Mouse (Mus musculus): Measurements from ENCODE around the gene Sec13. TPM values are rescaled to one million over a fixed set of nuclear protein-coding genes. Genes with fewer than 3 reads are reported as not detected.
"Not testable (repeated sequence)": the region's sequence is repeated elsewhere in the genome, so short reads cannot be mapped to it uniquely, and the experiment has no call there.

Gene Sec13
- polyA plus RNA-seq, 1 experiment from 2014 or later = 229 TPM

GRCm38 (mm10) chr6:113741425-113741824, 882 bp upstream of the Sec13 start:
- Histone ChIP-seq H3K9ac (replicated peaks) (no peak overlapping the region), H3K9me3 (no peaks in the 10 kb centered on the region), H3K4me2 (replicated peaks) (no peak overlapping the region), H3K4me1 (replicated peaks) (peaks cover 11% of the 10 kb centered on the region), H3K36me3 (peaks cover 11% of the 10 kb centered on the region), H3K27me3 (peaks cover 10% of the 10 kb centered on the region), H3K4me3 (replicated peaks) (no peak overlapping the region), H3K27ac (no peak overlapping the region)
- 61% methylated on average over 2 of the region's 2 CpGs for WGBS
- no peak for ATAC-seq

DNA sequence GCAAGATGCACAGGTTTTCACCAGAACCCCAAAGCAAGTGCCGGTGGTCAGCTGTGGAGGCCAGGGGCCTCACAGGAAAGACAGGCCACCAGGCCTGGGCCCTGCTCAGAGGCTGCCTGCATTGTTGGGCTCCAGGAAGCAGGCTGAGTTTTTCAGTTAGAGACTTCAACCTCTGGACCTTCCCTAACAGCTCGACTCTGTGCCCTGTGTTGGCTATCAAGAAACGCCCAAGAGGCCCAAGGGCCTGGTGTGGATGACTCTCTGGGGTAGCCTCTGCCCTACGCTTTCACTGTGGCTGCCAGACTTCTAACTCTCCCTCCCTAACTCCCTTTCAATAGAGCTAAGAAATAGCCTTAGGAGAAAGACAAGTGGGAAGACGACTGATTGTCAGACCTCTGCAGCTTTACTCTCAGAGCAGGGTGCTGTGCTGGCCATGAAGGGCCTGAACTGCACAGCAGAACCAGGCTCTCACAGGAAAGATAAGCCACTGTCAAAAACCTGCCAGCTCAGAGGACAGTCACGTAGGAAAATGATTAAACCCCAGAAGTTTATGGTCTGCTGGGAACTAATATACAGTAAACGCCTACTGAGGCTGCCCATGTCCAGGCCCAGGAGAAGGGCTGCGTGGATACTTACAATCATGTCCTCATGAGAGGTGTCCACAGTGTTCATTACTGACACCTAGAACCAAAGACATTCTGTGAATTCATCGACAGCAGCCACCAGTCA, 3.1 kb downstream of the Sec13 start:
- Histone ChIP-seq H3K27me3 (no peaks in the 10 kb centered on the region), H3K27ac (no peak overlapping the region), H3K4me3 (replicated peaks) (no peak overlapping the region), H3K4me2 (replicated peaks) (no peak overlapping the region), H3K9me3 (no peaks in the 10 kb centered on the region), H3K4me1 (replicated peaks) (peaks cover 11% of the 10 kb centered on the region), H3K9ac (replicated peaks) (no peak overlapping the region), H3K36me3 (peaks cover 47% of the 10 kb centered on the region)
- ATAC-seq = no peak
- 93% methylated on average over 9 of the region's 9 CpGs for WGBS

- H3K36me3 ChIP-seq = peaks cover 96% of the 10 kb centered on the region
- WGBS = 92% methylated on average over 3 of the region's 3 CpGs
These were observed 9.2 kb downstream of the Sec13 start for GRCm38 (mm10) chr6:113731296-113731695.

GRCm38 (mm10) chr6:113728181-113728580, 12.4 kb downstream of the Sec13 start:
- no peaks in the 10 kb centered on the region for H3K4me1 ChIP-seq (replicated peaks)
- H3K4me3 ChIP-seq (replicated peaks) = no peak overlapping the region
- no peak for ATAC-seq
- H3K27ac ChIP-seq = no peak overlapping the region
- peaks cover 87% of the 10 kb centered on the region for H3K36me3 ChIP-seq
- 88% methylated on average over 7 of the region's 7 CpGs for WGBS
- H3K4me2 ChIP-seq (replicated peaks) = no peak overlapping the region
- H3K9me3 ChIP-seq = no peaks in the 10 kb centered on the region
- H3K27me3 ChIP-seq = no peaks in the 10 kb centered on the region
- H3K9ac ChIP-seq (replicated peaks) = no peak overlapping the region

More at GRCm38 (mm10) chr6:113731296-113731695, 9.2 kb downstream of the Sec13 start:
- Histone ChIP-seq H3K9ac (replicated peaks) (no peak overlapping the region), H3K27ac (no peak overlapping the region), H3K4me1 (replicated peaks) (no peaks in the 10 kb centered on the region), H3K27me3 (no peaks in the 10 kb centered on the region), H3K9me3 (no peaks in the 10 kb centered on the region), H3K4me3 (replicated peaks) (no peak overlapping the region), H3K4me2 (replicated peaks) (no peak overlapping the region)
- ATAC-seq = no peak

DNA sequence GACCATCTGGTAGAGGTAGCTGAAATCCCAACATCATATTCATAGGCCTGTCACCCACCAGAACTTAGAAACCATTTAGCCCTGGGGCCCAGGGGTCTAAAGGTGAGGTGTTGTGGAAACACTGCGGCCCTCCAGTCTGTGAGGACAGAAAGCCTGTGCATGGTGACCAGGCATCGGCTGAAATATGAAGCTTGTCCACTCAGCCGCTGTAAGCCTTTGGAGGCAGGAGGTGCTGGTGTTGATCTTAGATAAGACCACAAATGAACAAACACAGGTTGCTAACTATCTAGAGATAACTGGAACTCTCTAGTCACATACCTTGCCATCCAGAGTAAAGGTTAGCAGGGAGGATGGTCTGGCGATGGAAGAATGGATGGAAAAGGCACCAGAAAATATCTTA, 19.5 kb downstream of the Sec13 start:
- no peak for ATAC-seq
- Histone ChIP-seq H3K27ac (no peak overlapping the region), H3K27me3 (no peaks in the 10 kb centered on the region), H3K36me3 (peaks cover 83% of the 10 kb centered on the region), H3K4me2 (replicated peaks) (no peak overlapping the region), H3K4me1 (replicated peaks) (no peaks in the 10 kb centered on the region), H3K9ac (replicated peaks) (no peak overlapping the region), H3K9me3 (no peaks in the 10 kb centered on the region), H3K4me3 (replicated peaks) (no peak overlapping the region)
- WGBS = 96% methylated on average over 4 of the region's 4 CpGs

- H3K4me1 ChIP-seq (replicated peaks) = no peaks in the 10 kb centered on the region
- no peak for ATAC-seq
- H3K27me3 ChIP-seq = no peaks in the 10 kb centered on the region
- H3K27ac ChIP-seq = no peak within 1 kb of the TSS
- H3K9me3 ChIP-seq = no peaks in the 10 kb centered on the region
- peaks cover 89% of the 10 kb centered on the region for H3K36me3 ChIP-seq
- no peak within 1 kb of the TSS for H3K9ac ChIP-seq (replicated peaks)
- H3K4me3 ChIP-seq (replicated peaks) = no peak within 1 kb of the TSS
- WGBS = 93% methylated on average over 3 of the region's 3 CpGs
- H3K4me2 ChIP-seq (replicated peaks) = no peak within 1 kb of the TSS
These were observed 20.7 kb downstream of the Sec13 start, which contains the start of gene Ghrl for GRCm38 (mm10) chr6:113719878-113720277. Gene Ghrl (minus strand): TSS chr6:113719880.

GRCm38 (mm10) chr6:113717541-113717940, 23.0 kb downstream of the Sec13 start:
- no peak overlapping the region for H3K4me3 ChIP-seq (replicated peaks)
- 89% methylated on average over 3 of the region's 3 CpGs for WGBS
- peaks cover 90% of the 10 kb centered on the region for H3K36me3 ChIP-seq
- no peak overlapping the region for H3K4me2 ChIP-seq (replicated peaks)
- H3K9me3 ChIP-seq = no peaks in the 10 kb centered on the region
- no peak overlapping the region for H3K27ac ChIP-seq
- ATAC-seq = no peak
- H3K27me3 ChIP-seq = no peaks in the 10 kb centered on the region
- no peaks in the 10 kb centered on the region for H3K4me1 ChIP-seq (replicated peaks)
- no peak overlapping the region for H3K9ac ChIP-seq (replicated peaks)

DNA sequence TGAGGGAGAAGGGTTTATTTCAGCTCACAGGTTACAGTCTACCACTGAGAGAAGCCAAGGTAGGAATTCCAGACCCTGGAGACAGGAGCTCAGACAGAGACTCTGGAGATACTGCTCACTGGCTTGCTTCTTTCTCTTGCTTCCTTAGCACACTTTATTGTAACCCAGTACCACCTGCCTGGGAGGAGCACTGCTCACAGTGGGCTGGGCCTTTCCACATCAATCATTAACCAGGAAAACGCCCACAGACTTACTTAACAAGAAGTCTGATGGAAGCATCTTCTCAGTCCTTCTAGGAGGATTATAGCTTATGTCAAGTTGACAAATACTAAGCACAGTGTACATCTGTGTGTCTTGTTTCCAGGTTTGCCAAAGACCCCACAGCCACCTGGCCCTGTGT, 25.7 kb downstream of the Sec13 start:
- ATAC-seq = no peak
- Histone ChIP-seq H3K4me3 (replicated peaks) (no peak overlapping the region), H3K4me1 (replicated peaks) (no peaks in the 10 kb centered on the region), H3K9me3 (no peaks in the 10 kb centered on the region), H3K36me3 (peaks cover 94% of the 10 kb centered on the region), H3K27me3 (no peaks in the 10 kb centered on the region), H3K9ac (replicated peaks) (no peak overlapping the region), H3K27ac (no peak overlapping the region), H3K4me2 (replicated peaks) (no peak overlapping the region)
- 81% methylated on average over 1 of the region's 1 CpGs for WGBS

DNA sequence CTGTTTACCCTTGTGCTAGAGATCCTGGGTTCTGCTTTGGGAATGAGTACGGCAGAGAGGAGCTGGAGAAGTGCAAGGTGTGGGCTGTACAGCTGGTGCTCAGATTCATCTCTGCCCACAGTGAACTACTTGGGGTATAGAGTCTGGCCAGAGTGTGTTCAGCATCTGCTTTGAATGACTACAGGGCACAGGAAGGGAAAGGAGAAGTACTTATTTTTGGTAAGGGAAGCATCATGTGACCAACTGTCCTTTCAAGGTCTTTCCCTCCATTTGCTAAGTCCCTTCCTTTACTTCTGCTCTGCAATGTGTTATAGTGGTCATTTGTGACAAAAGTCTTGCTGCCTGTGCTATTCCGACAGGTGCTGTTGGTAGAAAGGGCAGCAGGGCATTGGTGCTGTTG, 26.3 kb downstream of the Sec13 start:
- Histone ChIP-seq H3K9ac (replicated peaks) (no peak overlapping the region), H3K4me3 (replicated peaks) (no peak overlapping the region), H3K27me3 (no peaks in the 10 kb centered on the region), H3K9me3 (no peaks in the 10 kb centered on the region), H3K36me3 (peaks cover 94% of the 10 kb centered on the region), H3K27ac (no peak overlapping the region), H3K4me2 (replicated peaks) (no peak overlapping the region), H3K4me1 (replicated peaks) (no peaks in the 10 kb centered on the region)
- 97% methylated on average over 2 of the region's 2 CpGs for WGBS
- no peak for ATAC-seq

DNA sequence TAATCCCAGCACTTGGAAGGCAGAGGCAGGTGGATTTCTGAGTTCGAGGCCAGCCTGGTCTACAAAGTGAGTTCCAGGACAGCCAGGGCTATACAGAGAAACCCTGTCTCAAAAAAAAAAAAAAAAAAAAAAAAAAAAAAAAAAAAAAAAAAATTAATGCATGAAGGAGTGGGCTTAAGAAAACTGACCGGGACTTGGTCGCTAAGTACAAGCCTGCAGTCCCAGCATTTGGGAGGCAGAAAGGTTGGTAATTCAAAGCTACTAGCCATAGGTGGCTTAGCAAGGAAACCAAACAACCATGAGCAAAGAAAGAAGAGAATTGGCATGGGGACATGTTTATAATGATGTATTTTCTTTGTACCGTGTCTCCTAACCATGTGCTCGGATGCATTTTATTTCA, 27.2 kb downstream of the Sec13 start:
- 95% methylated on average over 5 of the region's 5 CpGs for WGBS
- H3K9me3 ChIP-seq = not testable (repeated sequence)
- H3K36me3 ChIP-seq = peaks cover 94% of the 10 kb centered on the region

DNA sequence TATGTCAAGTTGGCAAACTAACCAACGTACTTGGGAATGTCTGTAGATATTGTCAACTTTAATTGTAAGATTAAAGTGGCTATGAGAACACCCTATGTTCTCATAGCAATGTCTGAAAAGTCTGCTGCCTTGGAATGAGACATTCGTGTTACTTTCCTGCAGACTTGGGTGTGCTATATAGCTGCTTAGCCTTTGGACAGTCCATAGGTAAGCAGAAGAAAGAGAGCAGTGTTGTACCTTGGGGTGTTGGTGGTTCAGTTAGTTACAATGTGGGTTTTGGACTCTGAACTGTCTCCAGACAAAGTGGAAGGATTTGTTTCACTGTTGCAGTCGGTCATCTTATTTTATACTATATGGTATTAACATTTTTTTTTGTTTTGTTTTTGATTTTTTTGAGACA, 27.8 kb downstream of the Sec13 start:
- 95% methylated on average over 3 of the region's 3 CpGs for WGBS
- Histone ChIP-seq H3K4me3 (replicated peaks) (no peak overlapping the region), H3K9me3 (no peaks in the 10 kb centered on the region), H3K4me1 (replicated peaks) (no peaks in the 10 kb centered on the region), H3K4me2 (replicated peaks) (no peak overlapping the region), H3K36me3 (peaks cover 96% of the 10 kb centered on the region), H3K27me3 (no peaks in the 10 kb centered on the region), H3K27ac (no peak overlapping the region), H3K9ac (replicated peaks) (no peak overlapping the region)
- no peak for ATAC-seq

More for the DNA sequence above, 27.2 kb downstream of the Sec13 start:
- H3K4me3 ChIP-seq (replicated peaks); H3K4me2 ChIP-seq (replicated peaks); H3K27me3 ChIP-seq; H3K4me1 ChIP-seq (replicated peaks); ATAC-seq; H3K27ac ChIP-seq; H3K9ac ChIP-seq (replicated peaks): not testable (repeated sequence)

GRCm38 (mm10) chr6:113697222-113698205, 43.0 kb downstream of the Sec13 start:
- H3K9me3 ChIP-seq = no peaks in the 10 kb centered on the region
- under 1% methylated on average over 82 of the region's 113 CpGs for WGBS
- H3K4me2 ChIP-seq (replicated peaks) = peak overlapping the region; percentile 98
- H3K27ac ChIP-seq = peak overlapping the region; percentile 85
- H3K4me3 ChIP-seq (replicated peaks) = peak overlapping the region; percentile 93
- peaks cover 33% of the 10 kb centered on the region for H3K4me1 ChIP-seq (replicated peaks)
- no peak; the same call in 1 of the 2 replicates for ATAC-seq
- no peaks in the 10 kb centered on the region for H3K27me3 ChIP-seq
- peak overlapping the region; percentile 84 for H3K9ac ChIP-seq (replicated peaks)
- H3K36me3 ChIP-seq = peaks cover 17% of the 10 kb centered on the region

Data from midbrain, embryonic 13.5 days (tissue).